Comparison of ENCODE assay signal across 15 mouse cellular contexts in genomic region chr7:66476289-66476688, GRCm38 (mm10).
"Had no signal": no experiment of that assay in that cellular context is flagged by ENCODE, and none has a peak within 500 bp of the region (broad histone marks: within the 10 kb centered on the region; RNA-seq: fewer than 3 reads in every experiment).

No protein-coding gene starts in this region.

- H3K9me3 ChIP-seq: liver, embryonic 13.5 days had no signal

- DNase-seq: kidney, postnatal 36 days; layer of hippocampus, postnatal 36 days; liver, embryonic 13.5 days; lung, adult 2 months; lung, postnatal 14 days; lung, postnatal 4 days; midbrain, embryonic 14.5 days; right cerebral cortex, postnatal 4 days; thymus, adult 2 months; thymus, postnatal 14 days; thymus, postnatal 4 days had no signal

- H3K4me1 ChIP-seq: liver, embryonic 13.5 days had no signal

- H3K9ac ChIP-seq: liver, embryonic 13.5 days had no signal

- H3K27ac ChIP-seq: kidney, postnatal 0 days; left cerebral cortex, adult 2 months; liver, embryonic 13.5 days; stomach, postnatal 0 days had no signal

- H3K36me3 ChIP-seq: liver, embryonic 13.5 days had no signal

- H3K4me3 ChIP-seq: left cerebral cortex, adult 2 months; liver, embryonic 13.5 days had no signal

- H3K27me3 ChIP-seq: liver, embryonic 13.5 days had no signal

- H3K4me2 ChIP-seq: liver, embryonic 13.5 days; midbrain, embryonic 11.5 days had no signal
